Mouse (Mus musculus): ENCODE measurements around the gene Sik1.

Gene Sik1

DNA sequence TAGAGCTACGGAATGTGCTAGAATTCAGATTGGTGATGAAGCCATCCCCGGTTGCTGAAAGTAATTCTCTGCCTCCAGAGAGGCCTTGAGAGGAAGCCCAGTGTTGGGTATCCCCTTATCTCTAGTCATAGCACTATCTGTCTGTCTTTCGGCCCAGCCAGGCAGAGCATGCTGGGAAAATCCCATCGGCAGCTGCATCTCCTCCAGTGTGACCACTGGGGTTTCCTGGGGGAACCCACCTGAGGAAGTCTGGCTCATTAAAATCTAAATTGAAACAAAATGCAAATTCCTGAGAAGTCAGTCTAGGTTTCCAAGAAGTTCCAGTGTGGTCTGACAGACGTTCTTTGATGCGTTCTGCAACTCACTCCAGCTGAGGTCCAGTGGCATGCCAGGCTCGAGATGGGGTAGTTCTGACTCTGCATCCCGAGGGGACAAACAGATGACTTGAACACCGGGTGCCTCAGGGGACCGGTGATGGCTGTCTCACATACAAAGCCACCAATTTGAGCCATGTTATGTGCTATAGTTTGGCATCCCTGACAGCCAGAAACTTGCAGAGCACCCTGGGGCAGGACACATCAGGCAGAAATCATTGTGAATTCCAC, 19.8 kb upstream of the Sik1 start:
- DNase-seq (ENCODE audit: low read depth, low spot score): no peak

DNA sequence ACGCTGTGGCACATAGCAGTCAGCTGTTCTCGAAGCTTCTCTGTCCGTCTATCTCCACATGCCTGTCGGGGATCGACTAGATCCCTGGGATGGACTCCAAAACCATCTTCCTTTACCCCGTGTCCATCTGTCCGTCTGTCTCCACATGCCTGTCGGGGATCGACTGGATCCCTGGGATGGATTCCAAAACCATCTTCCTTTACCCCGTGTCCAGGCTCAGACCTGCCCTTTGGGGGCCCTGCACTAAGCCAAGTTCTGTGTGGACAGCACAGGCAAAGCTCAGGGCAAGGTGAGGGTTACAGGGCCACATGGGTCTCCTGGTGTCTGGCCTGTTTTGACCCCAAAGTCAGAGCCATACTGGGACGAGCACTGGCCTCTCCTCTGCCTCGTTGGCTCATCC, 19.1 kb upstream of the Sik1 start:
- no peak for DNase-seq (ENCODE audit: low read depth, low spot score)

DNA sequence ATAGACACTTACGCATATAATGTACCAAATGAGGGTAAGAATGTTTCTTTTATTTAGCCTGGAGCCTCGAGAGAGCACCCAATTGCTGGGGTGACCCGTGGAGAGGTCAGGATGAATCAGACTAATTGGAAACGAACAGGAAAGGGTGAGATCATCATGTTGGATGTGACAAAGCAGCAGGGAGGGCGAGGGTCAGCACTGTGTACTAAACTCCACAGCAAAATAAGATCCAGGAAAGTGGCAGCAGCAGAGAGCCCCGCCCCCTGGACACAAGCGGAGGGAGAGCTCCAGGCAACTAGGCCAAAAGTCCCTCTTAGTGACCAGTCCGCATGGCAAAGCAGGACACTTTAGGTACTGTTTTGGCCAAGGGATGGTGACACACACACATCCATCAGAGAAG, 18.4 kb upstream of the Sik1 start:
- DNase-seq (ENCODE audit: low read depth, low spot score): no peak

DNA sequence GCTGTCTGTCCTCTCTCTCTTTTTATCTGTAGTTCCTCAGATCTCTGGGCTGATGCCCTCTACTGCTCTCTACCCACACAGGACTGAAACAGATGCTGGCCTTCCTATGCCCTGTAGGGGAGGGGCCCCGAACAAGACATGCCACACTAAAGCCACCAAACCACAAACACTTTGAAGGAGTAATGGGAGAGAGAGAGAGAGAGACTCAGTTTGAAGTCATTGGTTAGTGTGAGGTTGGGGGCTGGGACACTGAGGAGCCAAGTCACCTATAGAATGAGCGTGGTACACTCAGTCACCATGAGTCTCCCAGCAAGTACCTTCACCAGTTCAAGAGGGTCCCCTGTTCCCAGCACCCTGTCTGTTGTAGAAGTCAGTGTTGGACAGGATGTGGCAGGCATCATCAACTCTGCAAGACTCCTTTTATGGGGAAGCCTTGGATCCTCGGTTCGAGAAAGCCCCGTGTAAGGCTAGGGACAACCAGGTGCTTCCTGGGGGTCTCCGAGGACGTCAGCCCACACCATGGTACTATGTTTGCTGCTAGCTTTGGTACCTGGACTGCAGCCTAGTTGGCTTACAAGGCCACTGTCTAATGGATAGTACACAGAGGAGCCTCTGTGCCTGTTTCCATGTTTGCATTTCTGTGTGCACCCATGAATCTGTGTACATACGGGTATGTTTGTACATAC, 17.7 kb upstream of the Sik1 start:
- DNase-seq (ENCODE audit: low read depth, low spot score): no peak

DNA sequence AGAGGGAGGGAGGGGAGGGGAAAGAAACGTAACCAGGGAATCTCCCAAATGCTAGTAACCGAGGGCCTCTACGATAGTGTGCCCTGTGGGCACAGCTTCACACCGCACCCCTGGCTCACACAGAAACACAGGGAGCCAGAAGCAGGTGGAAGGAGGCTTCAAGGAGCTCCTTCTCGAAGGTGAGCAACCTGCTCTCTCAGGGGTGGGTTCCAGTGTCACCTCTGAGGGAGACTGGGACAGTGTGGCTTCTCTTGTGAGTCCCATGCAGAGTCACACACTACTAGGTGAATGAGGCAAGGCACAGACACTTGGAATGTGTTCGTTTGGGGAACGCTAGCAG, 17.2 kb upstream of the Sik1 start:
- DNase-seq (ENCODE audit: low read depth, low spot score): no peak

DNA sequence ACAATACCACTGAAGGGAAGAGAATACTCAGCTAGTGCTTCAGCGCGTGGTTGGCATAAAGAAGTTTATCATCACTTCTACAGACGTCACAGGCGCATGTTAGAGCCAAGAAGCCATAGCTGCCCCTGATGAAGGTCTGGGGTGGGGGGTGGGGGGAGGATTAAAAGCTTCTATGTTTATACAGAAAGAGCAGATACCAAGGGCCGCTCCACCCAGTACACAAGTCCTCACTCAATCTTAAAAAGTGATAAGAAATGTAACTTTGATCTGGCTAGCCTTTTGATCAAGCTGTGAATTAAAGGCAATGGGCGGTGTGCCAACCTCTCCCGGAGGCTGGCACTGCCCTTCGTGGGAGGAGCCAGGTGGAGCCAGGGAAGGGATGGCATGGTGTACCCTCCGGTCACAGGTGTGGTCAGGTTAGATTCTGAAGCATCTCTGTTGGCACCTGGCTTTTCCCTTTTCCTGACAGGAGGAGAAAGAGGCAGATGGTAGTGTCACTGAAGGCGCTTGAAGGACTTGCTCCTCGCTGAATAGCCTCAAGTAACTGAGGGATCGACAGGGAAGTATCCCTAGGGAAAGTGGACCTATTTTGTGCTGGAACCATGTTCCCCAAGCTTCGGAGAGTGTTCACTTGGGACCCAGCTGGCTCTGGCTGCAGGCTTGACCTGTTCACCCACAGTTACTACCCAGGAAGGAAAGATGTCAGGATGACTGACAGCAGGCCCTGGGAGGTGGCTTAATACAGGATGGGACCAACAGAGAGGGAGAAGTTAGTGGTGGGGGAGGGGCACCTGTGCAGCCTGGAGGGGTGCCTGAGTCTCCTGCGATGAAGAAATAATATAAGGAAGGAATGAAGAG, 16.6 kb upstream of the Sik1 start:
- DNase-seq (ENCODE audit: low read depth, low spot score): no peak

DNA sequence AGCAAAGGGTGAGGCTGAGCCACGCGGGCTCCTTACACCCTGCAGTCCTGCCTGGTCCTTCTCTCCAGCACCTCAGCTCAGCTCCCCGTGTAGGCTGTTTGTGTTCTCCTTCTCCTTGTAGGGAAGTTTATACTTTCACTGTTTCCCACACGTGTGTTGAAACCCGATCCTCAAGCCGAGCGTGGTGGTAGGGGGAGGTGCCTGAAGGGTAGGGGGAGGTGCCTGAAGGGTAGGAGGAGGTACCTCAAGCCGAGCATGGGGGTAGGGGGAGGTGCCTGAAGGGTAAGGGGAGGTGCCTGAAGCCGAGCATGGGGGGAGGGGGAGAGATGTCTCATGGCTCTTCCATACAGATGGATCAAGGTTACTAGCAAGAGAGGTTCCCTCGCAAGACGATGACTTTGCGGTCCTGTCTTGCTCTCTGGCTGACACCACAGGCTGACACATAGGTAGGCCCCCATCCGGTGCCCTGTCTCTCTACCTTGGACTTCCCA, 15.4 kb upstream of the Sik1 start:
- DNase-seq (ENCODE audit: low read depth, low spot score): peak; percentile 60

DNA sequence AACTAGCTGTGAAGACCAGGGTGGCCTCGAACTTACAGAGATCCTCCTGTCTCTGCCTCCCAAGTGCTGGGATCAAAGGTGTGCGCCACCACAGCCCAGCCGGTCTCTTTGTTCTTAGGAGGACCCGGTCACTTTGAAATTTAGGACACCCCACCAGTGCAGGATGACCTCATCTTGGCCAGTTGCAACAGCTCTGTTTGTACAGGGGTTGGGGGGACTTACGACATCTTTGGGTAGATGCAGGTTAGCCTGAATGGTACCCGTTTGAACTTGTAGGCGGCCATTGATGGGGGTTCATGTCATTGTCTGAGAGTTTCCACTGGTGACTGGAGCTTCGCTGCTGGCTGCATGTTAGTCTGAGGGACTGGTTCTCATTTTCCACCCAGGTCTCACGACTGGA, 14.8 kb upstream of the Sik1 start:
- DNase-seq (ENCODE audit: low read depth, low spot score): no peak

DNA sequence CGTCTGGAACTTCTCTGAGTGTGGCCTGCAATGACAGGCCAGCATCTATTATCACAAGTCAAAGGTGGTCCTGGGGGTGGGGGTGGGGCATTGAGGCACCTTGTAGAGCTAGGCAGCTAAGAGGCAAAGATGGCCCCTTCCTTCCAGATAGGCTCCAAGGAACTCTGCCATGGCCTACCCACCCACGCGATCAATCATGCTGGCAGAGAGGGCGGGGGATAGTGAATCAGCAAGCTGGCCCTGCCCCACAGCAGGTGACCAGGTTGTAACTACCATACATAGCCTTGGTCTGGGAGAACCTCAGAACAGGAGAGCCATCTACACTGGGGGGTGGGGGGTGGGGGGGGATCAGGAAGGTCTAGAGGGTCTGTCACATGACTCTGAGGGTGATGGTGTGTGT, 12.5 kb upstream of the Sik1 start:
- no peak for DNase-seq (ENCODE audit: low read depth, low spot score)

DNA sequence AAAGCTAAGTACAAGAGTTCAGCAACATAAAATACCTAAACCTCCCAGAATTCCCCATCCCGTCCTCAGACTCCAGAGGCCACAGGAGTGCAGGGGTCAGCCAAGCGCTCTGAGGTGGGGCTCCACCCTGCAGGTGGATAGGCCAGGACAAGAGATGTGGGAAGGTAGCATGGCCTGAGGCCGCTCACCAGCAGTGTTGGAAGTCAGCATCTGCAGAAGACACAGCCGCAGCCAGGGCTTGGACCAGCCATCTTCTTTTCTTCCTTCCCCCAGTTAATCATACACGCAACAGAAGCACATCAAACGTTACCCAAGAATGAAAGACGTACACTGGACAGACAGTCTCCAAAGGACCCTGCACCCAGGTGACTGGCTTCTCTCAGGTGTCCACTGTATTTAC, 11.5 kb upstream of the Sik1 start:
- no peak for DNase-seq (ENCODE audit: low read depth, low spot score)

DNA sequence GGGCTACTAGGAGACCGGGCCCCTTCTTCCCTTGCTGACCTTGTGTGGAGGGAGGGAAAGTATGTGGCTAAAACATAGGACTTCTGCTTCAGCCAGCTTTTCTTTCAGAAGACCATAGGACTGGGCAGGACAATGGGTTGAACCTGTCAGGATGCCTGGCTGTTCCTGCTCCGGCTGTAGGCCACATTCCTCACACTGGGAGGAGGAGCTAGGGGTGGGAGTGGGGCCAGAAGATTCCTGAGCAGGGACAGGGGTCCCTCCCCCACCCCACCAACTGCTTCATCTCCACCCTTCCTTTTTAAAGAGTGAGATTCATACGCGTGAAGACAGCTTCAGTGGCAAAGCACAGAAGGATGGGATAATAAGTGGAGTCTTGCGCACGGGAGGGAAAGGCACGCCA, 10.0 kb upstream of the Sik1 start:
- DNase-seq (ENCODE audit: low read depth, low spot score): no peak

DNA sequence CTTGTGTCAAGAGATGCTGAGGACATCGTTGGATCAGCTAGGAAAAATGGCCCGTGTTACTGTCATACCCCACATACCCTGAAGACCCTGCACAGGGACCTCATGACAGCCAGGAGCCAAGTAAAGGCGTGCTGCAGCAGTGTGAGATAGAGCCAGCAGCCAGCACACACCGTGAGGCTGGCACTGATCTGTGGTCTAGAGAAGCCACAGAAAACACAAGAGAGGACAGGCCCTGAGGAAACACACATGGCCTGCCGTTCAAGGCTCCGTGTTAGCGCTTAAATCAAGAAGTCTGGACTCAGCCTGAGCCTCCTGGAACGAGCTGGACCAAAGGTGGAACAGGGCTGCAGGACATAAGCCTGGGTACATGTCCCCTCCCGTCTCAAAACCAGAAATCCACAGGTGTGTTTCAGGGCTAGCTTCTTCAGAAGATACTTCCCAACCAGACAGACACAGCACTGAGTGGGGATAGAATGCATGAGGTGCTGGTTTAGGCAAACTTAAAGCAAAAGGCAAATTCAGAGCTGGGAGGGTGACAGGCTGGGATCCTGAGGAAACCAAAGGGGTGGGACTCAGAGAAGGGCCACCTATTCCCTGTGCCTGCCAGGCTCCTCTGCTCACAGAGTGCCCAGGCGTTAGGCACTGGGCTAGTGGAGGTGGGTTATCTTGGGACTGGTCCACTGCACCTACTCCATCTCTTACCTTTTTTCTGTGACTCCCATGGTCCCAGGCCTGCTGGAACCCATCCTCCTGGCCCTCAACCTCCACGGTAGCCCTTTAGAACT, 9.3 kb upstream of the Sik1 start:
- DNase-seq (ENCODE audit: low read depth, low spot score): no peak

DNA sequence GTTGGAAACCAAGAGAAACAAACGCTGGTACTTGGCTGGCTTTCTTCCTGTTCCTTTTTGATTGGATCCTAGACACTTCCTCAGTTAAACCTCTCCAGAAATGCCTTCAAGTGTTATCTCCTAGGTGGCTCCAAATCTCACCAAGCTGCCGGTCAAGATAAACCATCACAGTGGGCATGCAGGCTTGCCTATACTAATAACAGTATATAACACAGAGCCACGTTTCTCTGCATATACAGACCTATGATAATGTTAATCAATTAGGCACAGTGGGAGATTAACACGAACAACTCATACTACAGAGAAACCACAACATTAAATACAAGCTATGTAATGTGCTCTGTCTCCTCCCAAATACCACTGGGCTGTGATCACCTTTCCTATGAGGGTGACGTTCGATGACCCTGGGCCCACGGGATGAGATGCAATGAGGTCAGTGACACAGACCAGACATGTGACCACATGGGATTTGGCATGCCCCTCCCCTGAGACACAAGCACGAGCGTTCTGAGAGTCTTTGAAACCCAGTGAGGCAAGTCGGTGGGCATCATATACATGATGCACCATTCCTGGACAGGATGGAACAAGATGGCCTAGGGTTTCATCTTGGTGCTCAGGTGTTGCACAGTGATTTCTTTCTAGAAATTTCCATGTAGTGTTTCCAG, 7.7 kb upstream of the Sik1 start:
- no peak for DNase-seq (ENCODE audit: low read depth, low spot score)

DNA sequence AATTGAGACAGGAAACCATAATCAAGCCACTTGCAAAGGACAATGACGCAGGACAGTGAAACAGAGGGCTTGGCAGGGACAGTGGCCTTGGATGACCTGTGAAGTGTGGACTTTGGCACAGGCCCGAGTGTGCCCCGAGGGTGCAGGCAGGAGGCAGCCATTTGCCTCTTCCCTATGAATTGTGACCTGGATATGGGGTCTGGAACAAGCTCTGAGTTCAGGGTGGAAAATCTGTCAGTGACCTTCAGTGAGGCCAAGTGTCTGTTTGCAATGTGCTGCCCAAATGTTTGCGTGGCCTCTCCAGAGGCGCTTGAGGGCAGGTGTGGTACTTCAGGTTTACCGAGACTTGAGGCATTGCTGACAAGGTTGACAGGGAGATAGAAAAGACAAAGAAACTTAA, 6.5 kb upstream of the Sik1 start:
- DNase-seq (ENCODE audit: low read depth, low spot score): no peak

DNA sequence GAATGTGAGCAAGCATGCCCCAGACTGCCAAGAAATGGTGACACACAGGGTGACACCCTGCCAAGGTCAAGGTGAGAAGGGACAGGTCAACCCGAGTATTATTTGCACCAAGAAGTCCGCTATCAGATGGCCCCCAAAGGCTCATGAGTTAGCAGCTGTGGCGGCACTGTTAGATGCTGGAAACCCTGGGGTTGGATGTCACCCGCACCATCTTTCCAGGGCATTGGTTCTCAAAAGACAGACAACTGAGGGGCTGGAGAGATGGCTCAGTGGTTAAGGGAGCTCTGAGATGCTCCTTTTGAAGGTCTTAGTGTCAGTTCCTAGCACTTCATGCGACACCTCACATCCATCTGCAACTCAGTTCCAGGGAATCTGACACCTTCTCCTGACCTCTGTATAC, 6.1 kb upstream of the Sik1 start:
- no peak for DNase-seq (ENCODE audit: low read depth, low spot score)

DNA sequence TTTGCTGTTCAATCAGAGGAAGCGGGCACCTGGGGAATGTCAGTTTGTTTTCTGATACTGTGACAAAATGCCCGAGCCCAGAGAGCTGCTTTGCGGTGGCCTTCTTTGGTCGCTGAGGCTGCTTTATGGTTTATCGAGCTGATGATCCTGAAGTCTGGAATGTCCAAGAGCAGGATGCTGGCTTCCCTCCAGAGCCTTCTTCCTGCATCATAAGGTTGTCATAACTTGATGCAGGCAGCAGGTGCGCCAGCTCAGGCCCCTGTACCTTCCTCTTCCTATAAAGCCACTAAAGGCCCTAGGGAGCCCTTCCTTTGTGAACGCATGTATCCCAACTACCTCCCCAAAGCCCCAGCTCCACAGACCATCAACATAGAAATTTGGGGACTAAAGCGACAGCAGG, 5.3 kb upstream of the Sik1 start:
- no peak for DNase-seq (ENCODE audit: low read depth, low spot score)

DNA sequence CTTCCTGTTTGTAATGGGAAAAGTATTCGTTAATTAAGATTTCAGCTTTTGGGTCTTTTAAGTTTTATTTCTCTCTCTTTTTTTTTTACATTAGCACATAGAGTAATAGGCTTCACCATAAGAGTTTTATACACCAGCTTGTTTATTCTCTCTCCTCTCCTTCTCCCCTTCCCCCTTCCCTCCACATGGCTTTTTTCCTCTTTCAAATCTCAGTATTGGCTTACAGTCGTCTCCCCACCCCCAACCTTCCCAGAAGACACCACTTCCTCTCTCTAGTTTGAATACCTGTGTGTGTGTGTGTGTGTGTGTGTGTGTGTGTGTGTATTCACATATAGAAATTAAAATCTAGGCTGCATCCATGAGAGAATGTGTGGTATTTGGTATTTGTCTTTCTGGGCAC, 3.8 kb upstream of the Sik1 start:
- no peak for DNase-seq (ENCODE audit: low read depth, low spot score)

DNA sequence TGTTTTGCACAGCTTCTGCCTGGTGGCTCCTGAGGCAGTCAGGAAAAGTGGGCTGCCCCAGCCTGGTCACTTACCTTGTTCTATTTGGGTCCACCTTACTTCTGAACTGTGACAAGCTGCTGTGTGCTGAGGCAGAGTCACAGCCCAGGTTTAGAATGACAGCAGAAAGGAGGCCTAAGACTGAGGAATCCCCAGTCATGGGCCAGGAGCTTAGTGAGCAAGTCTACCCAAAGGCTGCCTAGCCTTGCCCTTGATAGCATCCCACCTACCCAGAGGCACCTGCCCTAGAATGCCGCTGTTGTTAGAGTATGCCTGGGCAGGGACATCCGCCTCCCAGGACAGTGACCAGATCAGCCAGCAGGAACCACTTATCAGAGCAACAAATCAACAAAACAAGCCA, 3.2 kb upstream of the Sik1 start:
- no peak for DNase-seq (ENCODE audit: low read depth, low spot score)

DNA sequence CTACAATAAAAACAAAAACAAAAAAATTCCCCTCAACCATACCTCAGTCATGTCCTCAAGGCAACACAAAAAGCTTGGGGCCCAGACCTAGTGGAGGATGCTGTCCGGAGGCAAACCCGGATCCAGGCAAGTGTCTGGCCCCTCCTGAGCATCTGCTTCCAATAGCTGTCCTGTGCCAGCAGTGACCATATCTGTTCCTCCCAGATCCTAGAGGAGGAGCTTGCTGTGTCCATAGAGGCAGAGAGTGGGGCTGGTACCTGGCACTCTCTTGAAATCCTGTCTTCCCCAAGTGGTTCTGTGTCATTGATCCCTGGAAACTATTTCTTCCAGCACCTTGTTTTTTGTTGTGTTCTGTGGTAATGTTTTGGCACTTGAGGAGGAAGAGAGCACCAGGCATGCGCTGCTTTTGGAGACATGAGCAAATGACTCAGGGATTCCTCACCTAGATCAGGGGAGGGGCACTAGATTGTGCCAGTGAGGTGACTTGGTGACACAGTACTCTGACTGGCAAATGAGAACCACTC, 2.4 kb upstream of the Sik1 start:
- no peak for DNase-seq (ENCODE audit: low read depth, low spot score)

DNA sequence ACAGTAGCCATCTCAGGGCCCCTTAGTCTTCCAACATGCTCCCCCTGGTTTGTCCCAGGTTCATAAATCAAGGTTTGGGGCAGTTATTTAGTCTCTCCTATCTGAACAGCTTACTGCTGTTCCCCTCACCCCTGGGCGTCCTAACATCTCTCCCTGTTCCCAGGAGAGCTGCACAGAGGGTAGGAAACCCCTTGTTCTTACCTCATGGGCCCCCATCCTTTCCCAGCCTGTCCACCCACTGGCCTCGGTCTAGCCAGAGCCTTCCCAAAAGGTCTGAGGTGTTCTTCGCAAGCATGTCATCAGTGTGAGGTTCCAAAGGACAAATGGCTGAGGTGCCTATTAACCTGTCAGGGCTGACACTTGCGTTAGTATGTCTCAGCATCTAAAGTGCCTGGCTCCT, 1.6 kb upstream of the Sik1 start:
- no peak for DNase-seq (ENCODE audit: low read depth, low spot score)

DNA sequence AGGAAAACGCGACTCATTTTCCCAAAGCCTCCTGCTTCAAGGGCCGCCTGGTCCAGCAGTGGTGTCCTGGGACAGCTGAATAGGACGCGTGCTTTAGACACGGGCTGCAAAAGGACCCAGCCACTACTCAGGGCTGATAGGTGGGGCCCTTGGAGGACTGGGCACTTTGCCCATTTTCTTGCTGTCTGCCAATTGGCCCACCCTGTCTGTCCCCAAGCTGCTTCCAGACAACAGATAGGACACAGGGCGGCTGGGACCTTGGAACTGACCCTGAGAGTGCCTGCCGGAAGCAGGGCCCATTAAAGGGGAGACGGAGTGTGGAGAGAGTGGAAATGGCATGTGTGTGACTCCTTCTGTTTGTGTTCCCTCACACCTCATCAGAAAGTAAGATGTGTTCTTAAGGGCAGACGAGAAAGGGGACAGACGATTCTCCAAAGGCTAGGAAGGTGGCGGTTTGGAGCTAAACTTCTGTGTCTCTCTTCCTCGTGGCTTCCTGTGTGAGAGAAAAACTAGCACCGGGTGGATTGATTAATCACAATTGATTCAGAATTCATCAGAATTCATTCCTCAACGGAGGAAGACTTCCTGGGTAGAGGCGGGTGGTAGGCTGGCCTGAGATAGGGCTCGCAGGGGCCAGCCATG, 1.0 kb upstream of the Sik1 start:
- peak; percentile 44 for DNase-seq (ENCODE audit: low read depth, low spot score)
